Mouse (Mus musculus) forebrain, embryonic 11.5 days (tissue): ENCODE data around the gene Arel1. TPM values are rescaled to one million over a fixed set of nuclear protein-coding genes. Genes with fewer than 3 reads are reported as not detected.

Source experiments
- ATAC-seq: fragments of 200-750 bp; cut with Nextera tagmentation; replicated peaks from 2 replicates; pipeline ENCODE4 v1.8.0; 2017; ENCODE audit warnings: moderate TSS enrichment; ENCODE audit not compliant: low FRiP score
- DNase-seq: peaks from one replicate; pipeline ENCODE4 v3.0.0-alpha.2; 2017; ENCODE audit warnings: low spot score
- H3K27ac ChIP-seq: fragments of 300-500 bp; sonication (generic); 2 replicates; pipeline ENCODE4 v1.5.1; 2014; ENCODE audit warnings: low read depth, low read length
- H3K27me3 ChIP-seq: fragments of 300-500 bp; sonication (generic); 2 replicates; pipeline ENCODE4 v1.6.1; 2014; ENCODE audit warnings: mild to moderate bottlenecking, low read length, mixed read lengths; ENCODE audit not compliant: control insufficient read depth, insufficient read depth
- H3K36me3 ChIP-seq: fragments of 300-500 bp; sonication (generic); 2 replicates; pipeline ENCODE4 v1.6.1; 2014; ENCODE audit warnings: mild to moderate bottlenecking, low read length, moderate library complexity, mixed read lengths; ENCODE audit not compliant: control insufficient read depth, insufficient read depth
- H3K4me1 ChIP-seq: fragments of 300-500 bp; sonication (generic); replicated peaks from 2 replicates; pipeline ENCODE4 v1.6.1; 2014; ENCODE audit warnings: low read length, mixed read lengths; ENCODE audit not compliant: control insufficient read depth, insufficient read depth
- H3K4me2 ChIP-seq: fragments of 300-500 bp; sonication (generic); 2 replicates; pipeline ENCODE4 v1.6.1; 2014; ENCODE audit warnings: low read depth, mild to moderate bottlenecking, low read length, moderate library complexity, mixed read lengths; ENCODE audit not compliant: severe bottlenecking
- H3K4me3 ChIP-seq: fragments of 300-500 bp; sonication (generic); 2 replicates; pipeline ENCODE4 v1.5.1; 2014; ENCODE audit warnings: low read depth, low read length
- H3K9ac ChIP-seq: fragments of 300-500 bp; sonication (generic); 2 replicates; pipeline ENCODE4 v1.6.1; 2014; ENCODE audit warnings: low read length
- H3K9me3 ChIP-seq: fragments of 300-500 bp; sonication (generic); 2 replicates; pipeline ENCODE4 v1.6.1; 2016; ENCODE audit warnings: low read length, mixed read lengths; ENCODE audit not compliant: control insufficient read depth
- WGBS: fragments of 180-500 bp; shearing (Covaris S2); extraction: QIAGEN DNeasy Blood & Tissue Kit; methylation state at CpG from one replicate; pipeline ENCODE4 v1.1.7; 2014; 5-methylcytosine and 5-hydroxymethylcytosine counted together
- polyA plus RNA-seq: library from polyadenylated mRNA; unstranded; fragments of >200 nt; fragmentation: Nextera tagmentation; extraction: Ambion mirVana; gene quantifications from 2 replicates; pipeline ENCODE4 v1.2.1, GENCODE M21; 2014

The Arel1 gene
- polyA plus RNA-seq, 1 experiment from 2014 or later, result 29.3 TPM

DNA sequence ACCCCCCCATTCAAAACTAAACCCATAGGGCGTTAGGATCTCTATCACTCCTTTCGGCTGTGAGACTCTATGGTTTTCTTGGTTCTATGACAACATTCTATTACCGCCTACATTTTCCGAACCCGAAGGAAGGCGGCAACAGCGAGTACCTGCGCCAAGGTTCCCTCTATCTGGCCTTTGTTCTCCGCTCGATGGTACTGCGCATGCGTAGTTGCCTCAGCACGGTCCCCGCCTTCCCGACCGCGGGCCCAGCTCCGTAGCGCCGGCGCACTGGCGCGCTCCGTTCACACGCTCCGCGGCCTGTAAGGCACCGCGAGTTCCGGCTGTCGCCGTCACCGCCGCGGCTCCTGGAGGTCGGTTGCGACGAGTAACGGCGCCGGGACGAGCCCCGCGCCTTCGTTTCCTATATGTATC lies 25.4 kb upstream of the Arel1 start, which contains the start of gene Ylpm1:
TSS of gene Ylpm1 (plus strand) at position 239 of the 414 bp plus-strand sequence.
- Histone ChIP-seq H3K9me3 (no peaks in the 10 kb centered on the region), H3K4me3 (peak within 1 kb of the TSS; percentile 96), H3K27me3 (no peaks in the 10 kb centered on the region), H3K4me1 (peaks cover 4% of the 10 kb centered on the region; the same call in 1 of the 2 replicates), H3K4me2 (peak within 1 kb of the TSS; percentile 96), H3K27ac (peak within 1 kb of the TSS; percentile 53; the same call in 1 of the 2 replicates), H3K9ac (peak within 1 kb of the TSS; percentile 99), H3K36me3 (no peaks in the 10 kb centered on the region)
- DNase-seq (peak; percentile 99), ATAC-seq (peak; percentile 96)
- WGBS, result under 1% methylated on average over 45 of the region's 45 CpGs

DNA sequence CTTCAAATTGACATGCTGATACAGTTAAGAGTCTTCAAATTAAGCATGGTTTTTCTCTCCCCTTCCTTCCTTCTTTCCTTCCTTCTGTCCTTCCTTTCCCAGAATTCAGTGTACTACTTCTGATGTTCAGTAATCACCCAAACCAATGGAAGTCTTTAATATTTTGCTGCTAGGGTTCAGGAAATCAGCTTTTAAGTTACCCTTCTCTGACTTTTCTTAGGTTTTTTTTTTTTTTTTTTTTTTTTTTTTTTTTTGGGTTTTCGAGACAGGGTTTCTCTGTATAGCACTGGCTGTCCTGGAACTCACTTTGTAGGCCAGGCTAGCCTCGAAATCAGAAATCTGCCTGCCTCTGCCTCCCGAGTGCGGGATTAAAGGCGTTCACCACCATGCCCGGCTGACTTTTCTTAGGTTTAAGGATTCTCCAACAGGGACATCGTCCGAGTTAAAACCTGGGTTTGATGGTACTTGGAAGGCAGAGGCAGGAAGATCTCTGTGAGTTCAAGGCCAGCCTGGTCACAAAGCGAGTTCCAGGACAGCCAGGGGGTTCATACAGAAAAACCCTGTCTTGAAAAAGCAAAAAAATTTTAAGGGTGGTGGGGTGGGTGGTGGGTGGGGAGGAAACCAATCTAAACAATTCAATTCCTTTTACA lies 24.5 kb upstream of the Arel1 start:
- ATAC-seq, result no peak
- H3K9me3 ChIP-seq, result no peaks in the 10 kb centered on the region
- peak overlapping the region; percentile 41; the same call in 1 of the 2 replicates for H3K9ac ChIP-seq
- no peaks in the 10 kb centered on the region for H3K27me3 ChIP-seq
- H3K36me3 ChIP-seq, result no peaks in the 10 kb centered on the region
- H3K27ac ChIP-seq, result no peak overlapping the region
- WGBS, result 90% methylated on average over 9 of the region's 9 CpGs
- no peak overlapping the region for H3K4me3 ChIP-seq
- peak; percentile 51 for DNase-seq
- H3K4me1 ChIP-seq, result peaks cover 4% of the 10 kb centered on the region; the same call in 1 of the 2 replicates
- peak overlapping the region; percentile 96; the same call in 1 of the 2 replicates for H3K4me2 ChIP-seq

DNA sequence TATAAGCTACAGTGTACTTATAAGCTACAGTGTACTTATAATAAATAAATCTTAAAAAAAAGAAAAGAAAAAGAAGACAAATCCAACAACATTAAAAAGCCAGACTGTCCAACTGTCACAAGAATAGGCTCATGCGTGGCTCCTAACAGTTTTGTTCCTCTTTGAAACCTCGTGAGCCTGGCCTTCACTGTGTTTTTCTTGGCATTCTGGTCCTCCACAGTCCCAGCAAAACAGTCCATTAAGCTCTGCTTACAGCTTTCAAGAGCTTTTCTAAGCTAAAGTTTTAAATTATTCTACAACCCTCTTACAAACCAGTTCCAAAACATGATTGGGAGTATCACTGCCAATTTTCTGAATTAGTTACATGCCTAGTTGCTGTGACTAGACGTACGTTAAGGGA lies 18.8 kb upstream of the Arel1 start:
- Histone ChIP-seq H3K9ac (no peak overlapping the region), H3K36me3 (no peaks in the 10 kb centered on the region), H3K27me3 (no peaks in the 10 kb centered on the region), H3K4me2 (no peak overlapping the region), H3K9me3 (no peaks in the 10 kb centered on the region), H3K4me3 (no peak overlapping the region), H3K27ac (no peak overlapping the region), H3K4me1 (no peaks in the 10 kb centered on the region)
- DNase-seq, result no peak
- no peak for ATAC-seq
- 81% methylated on average over 4 of the region's 4 CpGs for WGBS

DNA sequence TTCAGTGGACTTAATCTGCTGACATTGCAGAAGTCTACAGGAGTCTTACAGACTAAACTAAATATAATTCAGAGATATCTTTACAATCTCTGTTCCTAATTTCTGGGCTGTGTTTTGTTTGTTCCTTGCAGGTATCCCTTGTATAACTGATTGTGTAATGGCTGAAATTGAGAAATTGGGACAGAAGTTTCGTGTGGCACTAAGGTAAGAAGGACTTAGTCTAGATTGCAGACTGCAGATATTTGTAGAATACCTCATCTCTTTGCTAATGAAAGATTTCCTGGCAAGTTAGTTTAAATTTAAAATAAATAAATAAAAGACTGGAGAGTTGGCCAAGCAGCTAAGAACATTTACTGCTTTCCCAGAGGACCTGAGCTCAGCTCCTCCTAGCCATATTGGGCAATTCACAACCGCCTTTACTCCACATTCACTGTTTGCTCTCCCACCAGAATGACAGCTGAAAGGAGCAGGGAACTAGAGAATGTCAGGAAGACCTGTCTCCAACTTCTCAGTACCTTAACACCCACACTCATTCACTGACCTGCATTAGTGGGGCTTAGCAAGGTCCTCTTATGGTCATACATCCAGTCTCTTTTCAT lies 8.7 kb upstream of the Arel1 start:
- no peak overlapping the region for H3K4me2 ChIP-seq
- H3K9me3 ChIP-seq, result no peaks in the 10 kb centered on the region
- WGBS, result 91% methylated on average over 2 of the region's 2 CpGs
- no peak overlapping the region for H3K9ac ChIP-seq
- no peak overlapping the region for H3K4me3 ChIP-seq
- peaks cover 6% of the 10 kb centered on the region for H3K36me3 ChIP-seq
- H3K4me1 ChIP-seq, result no peaks in the 10 kb centered on the region
- ATAC-seq (no peak), DNase-seq (no peak)
- no peaks in the 10 kb centered on the region for H3K27me3 ChIP-seq
- no peak overlapping the region for H3K27ac ChIP-seq

DNA sequence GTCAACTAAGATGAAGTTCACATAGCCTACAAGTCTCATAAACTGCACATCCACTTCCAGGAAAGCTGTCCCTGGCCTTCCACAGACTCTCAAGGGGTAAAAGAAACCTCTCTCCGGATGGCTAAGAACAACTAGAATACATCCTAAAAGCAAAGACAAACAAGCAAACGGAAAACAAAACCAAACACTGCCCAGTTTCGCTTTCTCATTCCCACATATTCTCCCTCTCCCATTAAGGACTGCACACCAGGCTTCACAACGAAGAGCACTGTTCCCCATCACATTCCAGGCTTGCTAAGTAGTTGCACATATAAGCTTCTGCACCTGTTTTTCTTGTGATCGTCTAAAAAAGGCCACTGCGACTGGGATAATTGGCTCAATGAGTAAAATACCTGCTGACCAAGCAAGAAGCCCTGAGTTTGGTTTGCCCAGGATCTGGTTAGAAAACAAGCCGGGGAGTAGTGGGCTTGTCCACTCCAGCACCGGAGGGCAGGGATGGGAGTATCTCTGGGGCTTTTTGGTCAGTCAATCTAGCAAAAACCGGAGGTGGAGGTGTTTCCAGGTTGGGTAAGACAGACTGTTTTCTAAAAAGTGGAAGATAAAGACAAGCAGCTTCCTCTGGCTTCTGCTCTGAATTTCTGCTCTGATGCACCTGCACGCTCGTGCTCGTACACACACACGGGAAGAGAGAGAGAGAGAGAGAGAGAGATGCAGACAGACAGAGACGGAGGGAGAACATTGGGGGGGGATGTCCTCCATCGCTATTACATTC lies 858 bp downstream of the Arel1 start:
- no peaks in the 10 kb centered on the region for H3K27me3 ChIP-seq
- H3K9ac ChIP-seq, result peak overlapping the region; percentile 65
- peak overlapping the region; percentile 53 for H3K4me2 ChIP-seq
- WGBS, result 27% methylated on average over 15 of the region's 15 CpGs
- ATAC-seq (no peak), DNase-seq (no peak)
- H3K9me3 ChIP-seq, result no peaks in the 10 kb centered on the region
- H3K4me3 ChIP-seq, result peak overlapping the region; percentile 62
- peaks cover 6% of the 10 kb centered on the region; the same call in 1 of the 2 replicates for H3K36me3 ChIP-seq
- peaks cover 8% of the 10 kb centered on the region; the same call in 1 of the 2 replicates for H3K4me1 ChIP-seq
- no peak overlapping the region for H3K27ac ChIP-seq

DNA sequence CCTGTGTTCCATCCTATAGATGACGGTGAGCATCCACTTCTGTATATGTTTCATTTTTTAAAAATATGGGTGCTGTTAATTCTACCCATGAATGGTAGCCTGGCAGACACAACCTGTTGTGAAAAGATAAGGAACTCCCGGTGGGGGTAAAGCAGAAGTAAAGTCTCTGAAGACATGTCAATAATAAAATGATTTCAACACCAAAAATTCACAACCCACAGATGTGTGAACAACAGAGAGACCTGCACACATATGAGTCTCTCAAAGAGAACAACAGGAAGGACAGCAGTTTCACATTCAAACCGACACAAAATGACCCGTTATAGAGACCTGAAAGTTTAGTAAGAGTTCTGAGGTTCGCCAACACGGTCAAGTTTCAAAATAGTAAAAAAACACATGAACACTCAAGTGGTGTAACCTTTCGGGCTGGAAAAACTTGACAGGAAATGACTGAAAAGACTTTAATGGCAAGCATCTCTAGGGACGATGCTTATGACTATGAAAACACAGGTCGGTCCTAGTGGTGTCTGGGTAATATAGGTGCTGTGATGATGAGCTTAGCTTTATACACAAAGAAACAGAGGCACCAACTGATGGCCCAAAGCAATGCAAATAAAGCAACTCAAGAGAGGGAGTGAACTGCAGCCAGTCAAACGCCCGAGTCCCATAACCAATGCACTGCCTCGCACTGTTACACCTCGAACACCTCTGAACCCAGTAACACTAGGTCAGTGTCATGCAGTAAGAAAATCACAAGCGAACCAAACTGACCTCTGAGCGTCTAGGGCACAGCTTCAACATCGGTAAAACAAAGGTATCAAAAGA lies 1.7 kb downstream of the Arel1 start:
- H3K9me3 ChIP-seq, result no peaks in the 10 kb centered on the region
- no peaks in the 10 kb centered on the region for H3K27me3 ChIP-seq
- DNase-seq, result no peak
- 88% methylated on average over 16 of the region's 16 CpGs for WGBS
- H3K27ac ChIP-seq, result no peak overlapping the region
- no peak overlapping the region; the same call in 1 of the 2 replicates for H3K9ac ChIP-seq
- H3K36me3 ChIP-seq, result peaks cover under 1% of the 10 kb centered on the region; the same call in 1 of the 2 replicates
- ATAC-seq, result no peak
- H3K4me1 ChIP-seq, result peaks cover 8% of the 10 kb centered on the region; the same call in 1 of the 2 replicates
- H3K4me3 ChIP-seq, result peak overlapping the region; percentile 62; the same call in 1 of the 2 replicates
- H3K4me2 ChIP-seq, result peak overlapping the region; percentile 53; the same call in 1 of the 2 replicates

DNA sequence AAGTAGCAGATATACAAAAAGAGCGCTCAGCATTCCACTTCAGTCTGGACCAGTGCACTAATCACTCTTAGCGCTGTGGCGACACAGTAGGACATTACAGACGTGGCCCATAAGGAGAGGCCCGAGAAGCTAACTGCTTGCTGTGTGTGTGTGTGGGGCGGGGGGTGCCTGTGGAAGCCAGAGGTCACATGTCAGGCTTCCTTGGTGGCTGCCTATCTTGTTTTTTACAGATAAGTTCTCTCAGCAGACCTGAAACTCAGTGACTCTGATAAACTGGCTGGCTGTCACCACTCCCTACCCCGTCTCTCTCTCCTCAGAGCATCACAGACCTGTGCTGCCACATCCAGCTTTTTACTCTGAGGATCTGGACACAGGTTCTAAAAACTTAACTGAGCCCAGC lies 8.1 kb downstream of the Arel1 start:
- H3K9ac ChIP-seq, result no peak overlapping the region
- WGBS, result 82% methylated on average over 7 of the region's 7 CpGs
- H3K4me2 ChIP-seq, result no peak overlapping the region
- H3K4me1 ChIP-seq, result no peaks in the 10 kb centered on the region
- no peaks in the 10 kb centered on the region for H3K36me3 ChIP-seq
- H3K27me3 ChIP-seq, result no peaks in the 10 kb centered on the region
- no peak for ATAC-seq
- no peak overlapping the region for H3K27ac ChIP-seq
- no peak overlapping the region for H3K4me3 ChIP-seq
- H3K9me3 ChIP-seq, result no peaks in the 10 kb centered on the region
- DNase-seq, result no peak
